Mouse (Mus musculus) bone marrow macrophage, adult 2 months (primary cell): ENCODE measurements around the gene Nfkb2. TPM values are rescaled to one million over a fixed set of nuclear protein-coding genes. Genes with fewer than 3 reads are reported as not detected.

Source experiments
- H3K27ac ChIP-seq: 2 replicates; pipeline ENCODE4 v1.5.1; 2012; ENCODE audit warnings: low read depth, low read length; ENCODE audit not compliant: insufficient read depth
- H3K4me1 ChIP-seq: 2 replicates; pipeline ENCODE4 v1.6.1; 2012; ENCODE audit warnings: low read length; ENCODE audit not compliant: control insufficient read depth, insufficient read depth
- H3K4me3 ChIP-seq: 2 replicates; pipeline ENCODE4 v1.5.1; 2012; ENCODE audit warnings: mild to moderate bottlenecking, low read length, moderate library complexity; ENCODE audit not compliant: insufficient read depth
- CTCF ChIP-seq: IDR thresholded peaks from 2 replicates; pipeline ENCODE4 v1.5.1; 2012; ENCODE audit warnings: low read depth, mild to moderate bottlenecking, low read length, moderate library complexity
- POLR2A ChIP-seq: IDR thresholded peaks from 2 replicates; pipeline ENCODE4 v1.6.1; 2012; ENCODE audit warnings: mild to moderate bottlenecking, low read depth, low read length, borderline replicate concordance
- polyA plus RNA-seq: library from polyadenylated mRNA; stranded (reverse); fragments of >200 nt; gene quantifications from 2 replicates; pipeline ENCODE4 v1.2.4, GENCODE M21; 2012; ENCODE audit not compliant: missing spikeins, insufficient read depth, insufficient read length

Gene Nfkb2
- polyA plus RNA-seq, 1 experiment = 51.7 TPM

DNA sequence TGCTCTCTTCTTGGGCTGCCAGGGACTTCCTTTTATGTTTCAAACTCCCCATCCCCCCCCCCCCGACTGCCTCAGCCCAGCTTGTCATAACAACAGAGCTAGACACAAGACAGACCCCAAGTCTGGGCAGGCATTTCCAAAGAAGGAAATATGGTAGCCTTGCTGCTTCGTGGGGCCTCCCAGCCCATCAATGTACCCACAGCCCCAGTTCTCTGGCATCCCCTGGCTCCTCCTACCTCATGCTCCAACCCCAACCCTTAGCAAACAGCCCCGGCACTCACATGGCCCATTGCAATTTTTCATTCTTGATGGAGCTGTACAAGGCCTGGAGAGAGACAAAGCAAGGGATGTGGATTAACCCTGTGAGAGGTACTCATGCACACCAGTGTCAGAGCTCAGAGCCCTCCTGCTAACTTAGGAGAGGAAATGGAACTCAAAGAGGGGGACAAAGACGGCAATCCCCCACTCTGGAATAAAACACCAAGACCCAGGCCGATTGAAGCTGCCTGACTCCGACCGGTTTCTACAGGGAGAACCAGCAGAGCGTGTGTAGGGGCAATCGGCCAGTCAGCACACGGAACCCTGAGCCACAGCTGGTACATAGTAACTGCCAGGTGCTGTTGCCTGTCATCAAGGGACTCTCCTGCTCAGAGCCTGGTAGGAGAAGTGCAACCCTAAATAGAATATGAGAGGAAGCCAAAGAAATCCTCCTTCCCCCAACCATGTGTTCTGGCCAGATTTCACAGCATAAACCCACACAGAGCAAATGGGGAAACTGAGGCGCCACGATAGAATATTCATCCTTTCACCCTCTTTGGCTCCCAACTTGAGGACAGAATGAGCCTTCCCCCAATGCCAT is 11.9 kb downstream of the Nfkb2 start:
- Histone ChIP-seq H3K4me3 (no peak overlapping the region), H3K4me1 (peaks cover 9% of the 10 kb centered on the region), H3K27ac (no peak overlapping the region)
- TF ChIP-seq POLR2A = no peak

DNA sequence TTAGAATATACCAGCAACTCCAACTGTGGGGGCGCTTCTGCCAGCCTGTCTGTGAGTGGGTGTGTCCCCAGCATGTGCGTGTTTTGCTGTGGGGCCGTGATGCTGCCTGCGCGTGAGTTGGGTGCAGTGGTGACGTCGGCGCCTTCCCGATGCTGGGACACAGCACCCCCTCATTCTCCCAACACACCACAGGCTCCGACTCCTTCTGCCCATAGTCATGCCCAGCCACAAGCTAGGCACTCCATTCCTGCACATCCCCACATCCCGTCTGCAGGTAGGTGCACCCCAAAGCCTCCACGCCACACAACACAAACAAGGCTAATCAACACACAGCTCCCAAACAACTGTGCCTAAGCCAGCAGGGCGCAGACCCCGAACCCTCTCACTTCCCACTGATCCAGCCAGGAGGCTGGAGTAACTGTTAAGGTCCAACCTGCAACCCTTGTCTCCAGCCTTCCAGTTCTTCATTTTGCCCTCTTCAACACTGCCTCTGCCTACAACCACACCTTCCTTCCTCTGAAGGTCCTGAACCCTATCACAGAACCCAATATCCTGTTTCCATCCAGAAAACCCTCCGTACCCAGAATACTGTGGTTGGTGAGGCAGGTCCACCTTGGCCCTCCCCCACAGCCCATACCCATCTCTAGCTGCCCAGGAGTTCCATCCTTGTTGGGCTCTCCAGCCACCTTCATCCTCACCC is 12.9 kb downstream of the Nfkb2 start:
- Histone ChIP-seq H3K4me1 (peaks cover 14% of the 10 kb centered on the region), H3K27ac (no peak overlapping the region), H3K4me3 (no peak overlapping the region)
- TF ChIP-seq POLR2A (no peak), CTCF (no peak)

- H3K4me1 ChIP-seq = peaks cover 14% of the 10 kb centered on the region
- H3K27ac ChIP-seq = no peak overlapping the region
- TF ChIP-seq POLR2A = no peak
- TF ChIP-seq CTCF = no peak
- H3K4me3 ChIP-seq = no peak overlapping the region; the same call in 1 of the 2 replicates
Observed at GRCm38 (mm10) chr19:46317546-46317885, 13.4 kb downstream of the Nfkb2 start.

DNA sequence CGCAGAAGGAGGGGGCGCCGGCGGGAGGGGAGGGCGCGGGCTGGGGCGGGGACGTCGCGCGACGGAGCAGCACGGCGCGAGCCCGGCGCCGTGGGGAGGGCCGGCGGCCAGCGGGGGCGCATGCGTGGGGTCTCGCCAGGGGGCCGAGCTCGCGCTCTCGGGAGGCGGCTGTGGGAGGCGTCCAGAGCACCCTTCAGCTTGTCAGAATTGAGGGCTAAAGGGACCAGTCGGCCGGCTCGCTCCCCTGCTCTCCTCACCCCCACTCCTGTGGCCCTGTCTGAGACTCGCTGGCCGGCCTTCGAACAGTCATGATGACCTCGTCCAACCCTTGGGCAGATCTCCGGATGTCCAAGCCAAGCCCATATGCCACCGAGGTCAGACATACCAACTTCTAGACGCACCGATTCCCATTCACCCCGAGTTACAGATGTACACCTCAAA is 13.9 kb downstream of the Nfkb2 start:
- Histone ChIP-seq H3K4me3 (no peak overlapping the region), H3K27ac (no peak overlapping the region), H3K4me1 (peaks cover 14% of the 10 kb centered on the region)
- no peak for TF ChIP-seq CTCF
- no peak for TF ChIP-seq POLR2A

GRCm38 (mm10) chr19:46318586-46319378 is 14.7 kb downstream of the Nfkb2 start:
- H3K27ac ChIP-seq = no peak overlapping the region
- peaks cover 14% of the 10 kb centered on the region for H3K4me1 ChIP-seq
- no peak overlapping the region for H3K4me3 ChIP-seq
- TF ChIP-seq CTCF (no peak), POLR2A (no peak)

DNA sequence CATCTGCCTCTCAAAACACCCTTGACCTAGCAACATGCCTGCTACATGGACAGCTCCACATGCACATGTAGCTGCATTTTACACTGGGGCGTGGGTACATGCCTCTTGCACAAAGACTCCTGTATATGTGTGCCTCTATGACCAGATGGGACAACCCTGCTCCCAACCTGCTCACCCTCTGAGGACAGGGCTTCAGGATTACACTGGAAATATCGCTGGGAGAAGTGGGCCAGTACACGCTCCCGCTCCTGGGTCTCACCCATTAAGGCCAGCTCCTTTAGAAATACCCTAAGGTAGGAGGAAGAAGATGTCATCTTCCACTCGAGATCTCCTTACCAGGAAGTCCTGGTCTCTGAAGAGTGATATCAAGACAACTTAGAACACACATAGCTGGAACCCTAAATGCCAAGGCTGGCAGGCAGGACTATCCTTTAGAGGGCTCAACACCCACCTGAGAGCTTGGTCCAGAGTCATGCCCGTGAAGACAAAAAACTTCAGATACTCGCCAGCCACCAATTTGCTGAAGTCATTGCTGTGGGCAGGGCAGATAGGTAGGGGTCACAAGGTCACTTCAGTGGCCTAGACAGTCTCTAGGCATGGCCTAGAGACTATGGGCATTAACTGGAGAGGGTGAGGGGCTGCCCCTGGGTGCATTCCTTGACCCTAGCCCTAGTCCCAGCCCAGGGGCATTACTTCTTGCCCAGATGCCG is 16.1 kb downstream of the Nfkb2 start:
- TF ChIP-seq POLR2A = no peak
- TF ChIP-seq CTCF = no peak
- Histone ChIP-seq H3K27ac (no peak overlapping the region), H3K4me3 (no peak overlapping the region), H3K4me1 (peaks cover 10% of the 10 kb centered on the region)

DNA sequence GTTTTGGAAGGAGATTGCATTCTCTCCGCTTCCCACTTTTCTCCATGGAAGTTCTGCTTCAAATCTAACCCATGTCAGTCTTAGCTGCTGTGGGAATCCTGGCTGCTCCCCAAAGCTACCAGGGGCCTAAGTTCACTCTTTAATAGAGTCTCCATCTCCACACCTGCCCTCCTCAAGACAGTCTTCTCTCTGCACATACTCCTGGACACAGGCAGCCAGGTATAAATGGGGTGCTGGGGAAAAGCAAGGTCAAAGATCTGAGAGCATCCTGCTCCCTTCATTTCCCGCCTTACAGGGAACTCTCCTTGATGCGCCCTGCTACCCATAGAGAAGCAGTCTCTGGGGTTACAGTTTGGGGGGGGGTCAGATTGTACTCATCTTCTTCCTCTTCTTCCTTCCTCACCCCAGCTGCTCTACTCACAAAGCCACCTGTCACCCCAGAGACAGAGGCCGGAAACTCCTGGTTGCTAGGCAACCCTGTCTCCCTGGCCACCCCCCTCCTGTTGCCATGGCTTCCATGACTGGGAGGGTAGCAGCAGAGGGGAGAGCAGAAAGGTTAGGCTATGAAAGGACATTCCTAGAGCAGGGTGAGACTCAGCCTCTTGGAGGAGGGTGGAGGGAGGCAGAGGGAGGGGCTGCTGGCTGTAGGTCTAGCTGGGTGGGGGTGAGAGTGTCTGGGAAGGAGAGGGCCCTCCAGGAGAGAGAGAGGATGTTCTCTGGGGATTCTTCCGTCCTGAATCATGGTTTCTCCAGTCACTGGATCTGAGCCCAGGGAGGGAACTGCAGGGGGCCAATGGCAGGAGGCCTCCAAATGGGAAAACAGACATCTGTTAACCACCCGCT is 17.2 kb downstream of the Nfkb2 start:
- no peak overlapping the region for H3K4me3 ChIP-seq
- H3K4me1 ChIP-seq = peaks cover 10% of the 10 kb centered on the region
- no peak overlapping the region for H3K27ac ChIP-seq
- no peak for TF ChIP-seq CTCF
- TF ChIP-seq POLR2A = no peak

GRCm38 (mm10) chr19:46322144-46322995 is 18.2 kb downstream of the Nfkb2 start:
- H3K4me3 ChIP-seq = no peak overlapping the region
- TF ChIP-seq POLR2A (no peak), CTCF (no peak)
- H3K4me1 ChIP-seq = peaks cover 19% of the 10 kb centered on the region
- no peak overlapping the region for H3K27ac ChIP-seq
